Mouse (Mus musculus) ES-Bruce4 (cell line): ENCODE measurements around the gene Hecw2.

Experiments used
- CTCF ChIP-seq: IDR thresholded peaks from one replicate; pipeline ENCODE4 v1.8.1; 2011; ENCODE audit warnings: low read depth, low read length
- POLR2A ChIP-seq: IDR thresholded peaks from one replicate; pipeline ENCODE4 v1.8.1; 2011; ENCODE audit warnings: low read length; ENCODE audit not compliant: insufficient read depth

- TF ChIP-seq POLR2A (no peak), CTCF (no peak)
These were observed 420.4 kb downstream of the Hecw2 start for GRCm38 (mm10) chr1:53774571-53774970.
